Mouse (Mus musculus) CD8-positive naive resting alpha-beta T cell, adult 2 months (primary cell): ENCODE results near the gene Tmc3.

Experiments used
- DNase-seq, 2 experiments: peaks; one replicate each; pipeline ENCODE4 v3.0.0; 2022; ENCODE audit warnings: low read depth in 2 of 2, low spot score in 2 of 2

Gene Tmc3

GRCm38 (mm10) chr7:83584639-83585471 is at the start of gene Tmc3:
TSS of gene Tmc3 (plus strand) at chr7:83584927.
- no peak for DNase-seq

GRCm38 (mm10) chr7:83541536-83542169 is 43.1 kb upstream of the Tmc3 start:
- DNase-seq = no peak

- DNase-seq = no peak
Measured at GRCm38 (mm10) chr7:83548686-83549352, 35.9 kb upstream of the Tmc3 start.

GRCm38 (mm10) chr7:83549353-83549774 is 35.4 kb upstream of the Tmc3 start:
- DNase-seq = no peak

GRCm38 (mm10) chr7:83549951-83550407 is 34.7 kb upstream of the Tmc3 start:
- peak in 1 of 2 experiments; percentile 16 for DNase-seq

GRCm38 (mm10) chr7:83554477-83554876 is 30.2 kb upstream of the Tmc3 start:
- no peak for DNase-seq

- DNase-seq = no peak
Measured at GRCm38 (mm10) chr7:83556488-83556887, 28.2 kb upstream of the Tmc3 start.

GRCm38 (mm10) chr7:83558741-83559280 is 25.9 kb upstream of the Tmc3 start:
- DNase-seq = no peak

GRCm38 (mm10) chr7:83559495-83559894 is 25.2 kb upstream of the Tmc3 start:
- no peak for DNase-seq

GRCm38 (mm10) chr7:83561849-83562248 is 22.9 kb upstream of the Tmc3 start:
- no peak for DNase-seq

- no peak for DNase-seq
Measured at GRCm38 (mm10) chr7:83564635-83565291, 20.0 kb upstream of the Tmc3 start.

- DNase-seq = no peak
Measured at GRCm38 (mm10) chr7:83565976-83566375, 18.8 kb upstream of the Tmc3 start.

- DNase-seq = peak in 1 of 2 experiments; percentile 31
Measured at GRCm38 (mm10) chr7:83567841-83568500, 16.8 kb upstream of the Tmc3 start.

GRCm38 (mm10) chr7:83568815-83569214 is 15.9 kb upstream of the Tmc3 start:
- DNase-seq = no peak

- no peak for DNase-seq
Measured at GRCm38 (mm10) chr7:83569436-83569835, 15.3 kb upstream of the Tmc3 start.

- DNase-seq = no peak
Measured at GRCm38 (mm10) chr7:83571077-83571476, 13.7 kb upstream of the Tmc3 start.

GRCm38 (mm10) chr7:83571901-83572300 is 12.8 kb upstream of the Tmc3 start:
- no peak for DNase-seq

GRCm38 (mm10) chr7:83572451-83572850 is 12.3 kb upstream of the Tmc3 start:
- DNase-seq = no peak

GRCm38 (mm10) chr7:83580946-83581345 is 3.8 kb upstream of the Tmc3 start:
- no peak for DNase-seq

- no peak for DNase-seq
Measured at GRCm38 (mm10) chr7:83594056-83594455, 9.3 kb downstream of the Tmc3 start.
